Mouse (Mus musculus) liver, adult 2 months (tissue): ENCODE data around the gene Vti1a. TPM values are rescaled to one million over a fixed set of nuclear protein-coding genes. Genes with fewer than 3 reads are reported as not detected.

ENCODE experiments used
- DNase-seq: peaks from one replicate; pipeline ENCODE4 v3.0.0-alpha.2; 2011; ENCODE audit warnings: low read depth, low spot score; ENCODE audit errors: extremely low read depth
- H3K27ac ChIP-seq: fragments of 200-500 bp; replicated peaks from 2 replicates; pipeline ENCODE4 v1.5.1; 2012; ENCODE audit warnings: low read depth, mild to moderate bottlenecking, control low read depth, inconsistent platforms, low read length; ENCODE audit not compliant: insufficient read depth
- H3K27me3 ChIP-seq: fragments of 200-500 bp; 2 replicates; pipeline ENCODE4 v1.6.1; 2012; ENCODE audit warnings: mild to moderate bottlenecking, moderate library complexity, low read length, inconsistent platforms; ENCODE audit not compliant: control insufficient read depth, insufficient read depth
- H3K36me3 ChIP-seq: fragments of 200-500 bp; 2 replicates; pipeline ENCODE4 v1.6.1; 2012; ENCODE audit warnings: low read length, inconsistent platforms; ENCODE audit not compliant: control insufficient read depth, insufficient read depth
- H3K4me1 ChIP-seq: fragments of 200-500 bp; 2 replicates; pipeline ENCODE4 v1.6.1; 2011; ENCODE audit warnings: low read length; ENCODE audit not compliant: control insufficient read depth, insufficient read depth
- H3K4me3 ChIP-seq: fragments of 200-500 bp; 2 replicates; pipeline ENCODE4 v1.5.1; 2011; ENCODE audit warnings: low read depth, mild to moderate bottlenecking, control low read depth, low read length, moderate library complexity; ENCODE audit not compliant: insufficient read depth
- H3K79me2 ChIP-seq: fragments of 200-500 bp; 2 replicates; pipeline ENCODE4 v1.6.1; 2012; ENCODE audit warnings: inconsistent platforms, mild to moderate bottlenecking, low read length, moderate library complexity; ENCODE audit not compliant: control insufficient read depth, insufficient read depth
- H3K9ac ChIP-seq: fragments of 200-500 bp; 2 replicates; pipeline ENCODE4 v1.6.1; 2012; ENCODE audit warnings: low read depth, mild to moderate bottlenecking, control low read depth, inconsistent platforms, low read length
- CTCF ChIP-seq: fragments of 200-500 bp; IDR thresholded peaks from 2 replicates; pipeline ENCODE4 v1.5.1; 2011; ENCODE audit warnings: low read depth, low read length, control low read depth
- POLR2A ChIP-seq: fragments of 200-500 bp; IDR thresholded peaks from 2 replicates; pipeline ENCODE4 v1.6.1; 2011; ENCODE audit warnings: low read length, control low read depth; ENCODE audit not compliant: insufficient read depth; ENCODE audit errors: extremely low read depth
- WGBS: fragments of 180-500 bp; shearing (Covaris S2); methylation state at CpG from one replicate; pipeline ENCODE4 v1.1.7; 2018; 5-methylcytosine and 5-hydroxymethylcytosine counted together
- polyA plus RNA-seq: library from polyadenylated mRNA; depleted of rRNA; stranded (reverse); fragments of >200 nt; gene quantifications from 2 replicates; pipeline ENCODE4 v1.2.3, GENCODE M21; 2012
- total RNA-seq: library from RNA; depleted of rRNA; stranded (reverse); fragments of >200 nt; gene quantifications from 2 replicates; pipeline ENCODE4 v1.2.3, GENCODE M21; 2014

Vti1a gene
- total and polyA plus RNA-seq, 2 experiments = 6.1 to 14.8 TPM

- 94% methylated on average over 5 of the region's 5 CpGs for WGBS
Measured at GRCm38 (mm10) chr19:55421816-55422215, 105.7 kb downstream of the Vti1a start.

GRCm38 (mm10) chr19:55422311-55423064, 106.4 kb downstream of the Vti1a start:
- DNase-seq = no peak
- H3K79me2 ChIP-seq = no peaks in the 10 kb centered on the region
- H3K4me1 ChIP-seq = peaks cover 3% of the 10 kb centered on the region; the same call in 1 of the 2 replicates
- no peak overlapping the region for H3K9ac ChIP-seq
- H3K27me3 ChIP-seq = no peaks in the 10 kb centered on the region
- no peak overlapping the region for H3K4me3 ChIP-seq
- no peaks in the 10 kb centered on the region for H3K36me3 ChIP-seq
- 96% methylated on average over 18 of the region's 18 CpGs for WGBS
- no peak for TF ChIP-seq POLR2A
- TF ChIP-seq CTCF = no peak
- H3K27ac ChIP-seq = no peak overlapping the region

More at GRCm38 (mm10) chr19:55421816-55422215, 105.7 kb downstream of the Vti1a start:
- Histone ChIP-seq H3K4me1 (peaks cover 3% of the 10 kb centered on the region; the same call in 1 of the 2 replicates), H3K27ac (no peak overlapping the region), H3K79me2 (no peaks in the 10 kb centered on the region), H3K36me3 (no peaks in the 10 kb centered on the region), H3K27me3 (no peaks in the 10 kb centered on the region), H3K4me3 (no peak overlapping the region), H3K9ac (no peak overlapping the region)
- TF ChIP-seq CTCF (no peak), POLR2A (no peak)
- DNase-seq = no peak

GRCm38 (mm10) chr19:55423065-55423716, 107.1 kb downstream of the Vti1a start:
- no peak overlapping the region for H3K27ac ChIP-seq
- no peaks in the 10 kb centered on the region for H3K36me3 ChIP-seq
- H3K9ac ChIP-seq = no peak overlapping the region
- H3K4me3 ChIP-seq = no peak overlapping the region
- H3K79me2 ChIP-seq = no peaks in the 10 kb centered on the region
- H3K4me1 ChIP-seq = peaks cover 3% of the 10 kb centered on the region; the same call in 1 of the 2 replicates
- WGBS = 98% methylated on average over 11 of the region's 11 CpGs
- TF ChIP-seq POLR2A = no peak
- TF ChIP-seq CTCF = no peak
- DNase-seq = no peak
- H3K27me3 ChIP-seq = no peaks in the 10 kb centered on the region

GRCm38 (mm10) chr19:55423952-55424351, 107.9 kb downstream of the Vti1a start:
- Histone ChIP-seq H3K36me3 (no peaks in the 10 kb centered on the region), H3K27me3 (no peaks in the 10 kb centered on the region), H3K4me1 (peaks cover 3% of the 10 kb centered on the region; the same call in 1 of the 2 replicates), H3K27ac (no peak overlapping the region), H3K9ac (no peak overlapping the region), H3K4me3 (no peak overlapping the region), H3K79me2 (no peaks in the 10 kb centered on the region)
- WGBS = 17% methylated on average over 8 of the region's 8 CpGs
- peak; percentile 92 for DNase-seq
- 0 out of 2 replicates have a peak, but pooled peaks have one; percentile 2 for TF ChIP-seq CTCF
- no peak for TF ChIP-seq POLR2A

- TF ChIP-seq CTCF = no peak
- Histone ChIP-seq H3K27ac (no peak overlapping the region), H3K4me1 (peaks cover 3% of the 10 kb centered on the region; the same call in 1 of the 2 replicates), H3K4me3 (no peak overlapping the region), H3K9ac (no peak overlapping the region), H3K27me3 (no peaks in the 10 kb centered on the region), H3K36me3 (no peaks in the 10 kb centered on the region), H3K79me2 (no peaks in the 10 kb centered on the region)
- WGBS = 44% methylated on average over 6 of the region's 6 CpGs
- DNase-seq = peak; percentile 51
Measured at GRCm38 (mm10) chr19:55424507-55424906, 108.4 kb downstream of the Vti1a start.
